Mouse (Mus musculus): Measurements from ENCODE around the gene Cdkal1. TPM values are rescaled to one million over a fixed set of nuclear protein-coding genes. Genes with fewer than 3 reads are reported as not detected.

Cdkal1 gene
- total RNA-seq, 2 experiments from 2014 or later, result 18.4 to 18.8 TPM

DNA sequence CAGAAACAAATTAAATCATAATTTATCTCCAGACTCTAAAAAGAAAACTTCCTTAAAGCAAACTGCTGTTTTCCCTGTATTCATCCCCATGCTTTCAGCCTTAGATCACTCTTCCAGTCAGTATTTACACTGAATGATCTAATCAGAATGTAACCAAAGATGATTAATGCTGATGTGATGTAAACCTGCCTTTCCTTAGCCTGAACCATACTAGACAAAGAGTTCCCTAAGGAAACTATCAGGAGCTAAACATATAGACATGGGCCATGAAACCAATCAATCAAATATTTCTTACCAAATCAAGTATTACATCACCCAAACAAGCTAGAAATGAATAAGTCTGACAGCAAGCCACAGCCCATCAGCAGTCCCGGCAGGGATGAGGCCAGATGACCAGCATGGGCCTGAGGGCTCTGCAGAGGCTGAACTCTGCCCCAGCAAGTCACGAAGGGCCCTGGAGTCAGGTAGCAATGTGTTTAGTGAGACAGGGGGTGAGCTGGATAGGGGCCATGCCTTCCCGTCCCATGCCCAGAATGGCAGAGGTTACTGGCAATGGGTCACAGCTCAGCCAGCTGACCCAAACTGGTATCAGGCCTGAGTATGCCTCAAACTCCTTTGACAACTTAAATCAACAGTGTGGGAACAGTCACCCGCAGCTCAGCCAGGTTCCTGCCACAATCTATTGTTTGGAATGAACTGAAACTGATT is 350.5 kb downstream of the Cdkal1 start:
- no peak for DNase-seq (ENCODE audit: low spot score in 2 of 2)

DNA sequence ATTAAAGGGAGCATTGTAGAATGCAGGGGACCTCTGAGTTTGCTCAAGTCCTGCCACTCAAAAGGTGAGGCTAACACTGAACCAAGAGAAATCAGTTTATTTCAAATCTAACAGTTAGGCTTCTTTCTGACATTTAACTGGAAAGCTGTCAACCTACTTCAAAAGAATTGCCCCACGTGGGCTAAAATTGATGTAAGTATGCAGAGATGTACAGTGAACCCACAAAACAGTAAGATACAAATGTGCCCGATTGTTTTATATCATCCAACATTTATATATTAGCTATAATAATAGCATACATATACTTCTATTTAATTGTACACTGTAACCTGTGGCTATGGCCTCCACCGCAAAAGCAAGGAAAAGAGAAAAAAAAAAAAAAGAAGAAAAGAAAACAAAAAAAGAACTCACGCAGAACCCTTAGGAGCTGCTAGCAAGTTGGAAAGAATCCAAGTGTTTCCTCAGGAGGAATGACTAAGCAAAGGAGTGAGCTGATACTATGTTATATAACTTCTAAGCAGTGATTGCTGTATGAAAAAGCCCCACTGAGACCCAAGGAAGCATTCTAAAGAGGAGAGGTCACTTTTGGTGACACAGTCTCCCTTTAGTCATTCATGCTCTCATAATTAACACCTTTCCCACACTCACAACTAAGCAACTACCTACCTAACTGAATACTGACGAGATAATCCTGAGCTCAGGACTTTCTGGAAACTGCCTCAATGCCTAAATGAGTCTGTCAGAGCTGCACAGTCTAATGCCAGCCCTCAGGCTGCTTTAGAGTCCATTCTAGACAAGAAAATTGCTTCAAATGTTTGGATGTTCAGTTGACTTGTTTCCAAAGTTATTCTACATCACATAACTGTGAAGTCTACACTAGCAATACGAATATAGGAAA is 352.1 kb downstream of the Cdkal1 start:
- DNase-seq (ENCODE audit: low spot score in 2 of 2), result no peak

- no peak for DNase-seq (ENCODE audit: low spot score in 2 of 2)
These were observed 352.9 kb downstream of the Cdkal1 start for GRCm38 (mm10) chr13:29502481-29503146.

- no peak for DNase-seq (ENCODE audit: low spot score in 2 of 2)
These were observed 354.3 kb downstream of the Cdkal1 start for GRCm38 (mm10) chr13:29501173-29501572.

DNA sequence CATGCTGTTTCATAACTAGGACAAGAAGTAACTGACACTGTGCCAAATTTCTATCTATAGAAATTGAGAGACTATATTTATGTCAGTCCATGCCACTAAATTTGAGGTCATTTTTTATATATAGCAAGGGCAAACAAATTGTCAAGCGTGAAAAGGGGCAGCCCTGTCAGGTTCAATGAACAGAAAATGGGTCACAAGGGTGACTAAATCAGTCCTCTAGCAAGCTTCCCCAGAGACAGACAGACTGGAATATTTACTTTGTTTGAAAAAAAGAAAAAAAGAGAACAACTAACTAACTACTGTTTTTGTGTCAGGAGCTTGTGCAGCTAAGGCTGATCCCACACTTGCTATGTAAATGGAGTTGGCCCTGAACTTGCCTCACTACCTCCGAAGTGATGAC is 355.7 kb downstream of the Cdkal1 start:
- DNase-seq (ENCODE audit: low spot score in 2 of 2), result no peak

DNA sequence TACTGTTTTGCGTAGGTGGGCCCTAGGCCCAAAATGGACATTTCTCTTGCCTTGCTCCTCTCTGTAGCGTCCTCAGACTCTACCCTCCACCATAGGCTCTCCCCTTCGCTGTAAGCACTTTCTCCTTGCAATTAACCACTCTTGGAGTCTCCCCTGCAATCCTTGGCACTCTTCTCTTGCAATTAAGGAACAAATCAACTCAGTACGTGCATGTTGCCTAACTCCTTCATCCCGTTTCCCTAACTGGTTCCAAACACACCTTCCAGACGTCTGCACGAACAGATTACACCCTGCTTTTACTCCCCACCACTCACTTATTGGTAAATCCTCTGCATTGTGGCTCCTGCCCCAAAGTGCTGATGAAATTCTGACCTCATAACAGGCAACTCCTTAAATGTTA is 358.2 kb downstream of the Cdkal1 start:
- DNase-seq (ENCODE audit: low spot score in 2 of 2), result no peak

DNA sequence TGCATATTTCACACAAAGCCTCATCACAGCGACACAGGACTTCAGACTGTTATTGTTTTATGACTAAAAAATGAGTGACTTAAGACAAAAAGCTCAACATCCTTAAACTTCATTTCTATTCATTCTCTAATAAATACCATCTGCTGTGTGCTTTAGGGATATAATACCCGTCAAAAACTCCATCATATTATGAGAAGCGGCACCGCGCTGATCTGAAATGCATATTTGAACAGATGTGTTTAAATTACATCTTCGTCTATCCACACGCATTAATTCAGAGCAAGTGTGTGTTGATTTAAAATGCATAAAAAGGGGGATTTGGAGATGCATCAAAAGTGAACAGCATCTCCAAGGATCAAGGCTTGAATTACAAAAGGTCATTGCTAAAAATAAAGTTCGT is 365.1 kb downstream of the Cdkal1 start:
- DNase-seq (ENCODE audit: low spot score in 2 of 2), result no peak

- no peak for DNase-seq (ENCODE audit: low spot score in 2 of 2)
These were observed 366.0 kb downstream of the Cdkal1 start for GRCm38 (mm10) chr13:29489476-29489875.

GRCm38 (mm10) chr13:29486709-29487108 is 368.8 kb downstream of the Cdkal1 start:
- no peak for DNase-seq (ENCODE audit: low spot score in 2 of 2)

DNA sequence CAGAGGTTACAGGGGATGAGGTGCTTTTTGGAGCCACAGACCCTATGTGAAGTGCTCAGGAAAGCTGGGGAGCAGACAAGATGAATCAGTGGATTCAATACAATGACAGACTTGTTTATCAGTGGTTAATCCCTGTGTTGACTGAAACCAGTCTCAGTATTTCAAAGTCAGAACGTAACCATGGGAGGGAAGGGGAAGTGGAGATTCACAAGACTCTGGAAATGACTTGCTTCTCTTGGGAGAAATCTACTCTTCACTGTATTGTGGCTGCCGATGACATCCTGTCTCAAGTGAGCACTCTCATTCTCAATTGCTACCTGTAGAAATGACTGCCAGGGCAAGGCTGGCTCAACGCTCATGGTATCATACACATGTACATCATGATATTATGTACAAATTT is 371.5 kb downstream of the Cdkal1 start:
- no peak for DNase-seq (ENCODE audit: low spot score in 2 of 2)

GRCm38 (mm10) chr13:29482147-29482863 is 373.2 kb downstream of the Cdkal1 start:
- DNase-seq (ENCODE audit: low spot score in 2 of 2), result no peak

GRCm38 (mm10) chr13:29476421-29476820 is 379.1 kb downstream of the Cdkal1 start:
- no peak for DNase-seq (ENCODE audit: low spot score in 2 of 2)

DNA sequence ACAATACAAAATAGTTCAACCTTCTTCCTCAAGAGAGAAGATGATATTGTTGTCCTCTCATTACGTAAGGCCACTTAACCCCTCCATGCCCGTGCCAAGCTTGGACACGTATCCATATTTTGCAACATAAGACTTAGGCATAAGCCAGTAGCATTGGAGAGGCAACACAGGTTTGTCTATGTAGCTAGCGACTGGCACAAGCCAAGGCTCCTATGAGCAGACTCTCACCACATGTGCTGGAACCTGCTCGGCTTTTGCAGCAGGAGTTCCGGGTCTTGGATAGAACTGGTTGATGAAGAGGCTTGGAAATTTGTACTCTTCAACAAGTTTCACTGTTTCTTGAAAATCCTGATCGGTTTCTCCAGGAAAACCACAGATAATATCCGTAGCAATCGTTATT is 381.2 kb downstream of the Cdkal1 start:
- no peak for DNase-seq (ENCODE audit: low spot score in 2 of 2)

GRCm38 (mm10) chr13:29473779-29474178 is 381.7 kb downstream of the Cdkal1 start:
- peak in 1 of 2 experiments; percentile 26 for DNase-seq (ENCODE audit: low spot score in 2 of 2)

GRCm38 (mm10) chr13:29462271-29462670 is 393.2 kb downstream of the Cdkal1 start:
- DNase-seq (ENCODE audit: low spot score in 2 of 2), result no peak

GRCm38 (mm10) chr13:29460741-29461140 is 394.7 kb downstream of the Cdkal1 start:
- no peak for DNase-seq (ENCODE audit: low spot score in 2 of 2)

GRCm38 (mm10) chr13:29458385-29458784 is 397.1 kb downstream of the Cdkal1 start:
- no peak for DNase-seq (ENCODE audit: low spot score in 2 of 2)

DNA sequence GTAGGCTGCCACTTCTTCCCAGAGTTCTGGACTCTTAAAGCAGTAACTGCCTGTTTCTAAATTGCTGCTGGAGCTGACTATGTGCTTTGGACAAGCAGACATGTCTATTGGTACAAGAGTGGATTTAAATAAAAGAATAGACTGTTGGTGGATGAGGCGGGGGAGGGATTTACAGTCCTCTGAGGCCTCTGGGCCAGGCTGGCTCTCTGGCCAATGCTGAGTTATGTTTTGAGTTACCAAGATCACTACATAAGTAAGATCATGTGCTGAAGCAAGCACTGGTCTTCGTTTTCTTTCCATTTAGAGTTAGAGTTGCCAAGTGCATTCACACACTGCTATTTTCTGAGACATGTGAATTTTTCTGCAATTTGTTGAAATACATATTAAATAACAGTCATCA is 418.4 kb downstream of the Cdkal1 start:
- no peak for DNase-seq (ENCODE audit: low spot score in 2 of 2)

- DNase-seq (ENCODE audit: low spot score in 2 of 2), result peak; percentile 63 to 89
These were observed 420.7 kb downstream of the Cdkal1 start for GRCm38 (mm10) chr13:29434726-29435125.

DNA sequence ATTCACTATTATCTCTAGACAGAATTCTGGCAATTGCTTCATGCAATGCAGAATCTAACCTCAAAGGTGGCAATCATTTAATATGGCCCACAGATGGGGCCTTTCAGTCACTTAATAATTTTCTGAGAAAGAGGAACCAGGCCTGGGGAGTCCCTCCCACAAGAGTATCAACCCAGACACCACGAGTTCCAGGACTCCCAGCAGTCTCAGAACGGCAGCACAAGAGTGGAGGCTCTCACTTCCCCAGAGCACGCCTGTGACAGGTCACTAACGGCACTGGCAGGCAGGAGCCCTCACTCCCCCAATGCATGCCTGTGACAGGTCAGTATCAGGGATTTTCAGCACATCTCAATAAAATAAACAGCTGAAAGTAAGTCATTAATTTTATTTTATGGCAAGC is 424.6 kb downstream of the Cdkal1 start:
- no peak for DNase-seq (ENCODE audit: low spot score in 2 of 2)

GRCm38 (mm10) chr13:29429877-29430276 is 425.6 kb downstream of the Cdkal1 start:
- DNase-seq (ENCODE audit: low spot score in 2 of 2), result no peak
